Mouse (Mus musculus) frontal cortex, postnatal 14 days (tissue): Measurements from ENCODE around the gene Vmn1r188.
"Not testable (repeated sequence)": the region's sequence is repeated elsewhere in the genome, so short reads cannot be mapped to it uniquely, and the experiment has no call there.

Experiments used
- DNase-seq, 2 experiments: peaks; one replicate each; pipeline ENCODE4 v3.0.0; 2022; ENCODE audit warnings: low spot score in 2 of 2

Vmn1r188 gene

GRCm38 (mm10) chr13:22084140-22084539 is at the start of gene Vmn1r188:
Gene Vmn1r188 (plus strand): TSS chr13:22084440.
- DNase-seq: not testable (repeated sequence)

GRCm38 (mm10) chr13:22034443-22035266 is 49.6 kb upstream of the Vmn1r188 start:
- no peak for DNase-seq

- peak; percentile 77 to 80 for DNase-seq
These were observed 48.7 kb upstream of the Vmn1r188 start, which contains the start of the genes Hist1h2ah and Hist1h2bk for GRCm38 (mm10) chr13:22035267-22036148. Gene Hist1h2ah (minus strand): TSS chr13:22035568. Gene Hist1h2bk (plus strand): TSS chr13:22035870.

- no peak for DNase-seq
These were observed 47.9 kb upstream of the Vmn1r188 start for GRCm38 (mm10) chr13:22036149-22036956.

GRCm38 (mm10) chr13:22036986-22037385 is 47.3 kb upstream of the Vmn1r188 start:
- DNase-seq: no peak

GRCm38 (mm10) chr13:22037415-22037814 is 46.8 kb upstream of the Vmn1r188 start:
- DNase-seq: no peak

- DNase-seq: no peak
These were observed 44.9 kb upstream of the Vmn1r188 start for GRCm38 (mm10) chr13:22039364-22039763.

GRCm38 (mm10) chr13:22039951-22040463 is 44.2 kb upstream of the Vmn1r188 start:
- no peak for DNase-seq

- DNase-seq: no peak
These were observed 43.6 kb upstream of the Vmn1r188 start for GRCm38 (mm10) chr13:22040464-22041141.

GRCm38 (mm10) chr13:22041142-22041536 is 43.1 kb upstream of the Vmn1r188 start, which contains the start of gene Hist1h4i:
Gene Hist1h4i (minus strand): TSS chr13:22041362.
- DNase-seq: peak; percentile 95 to 98

- DNase-seq: no peak
These were observed 42.3 kb upstream of the Vmn1r188 start for GRCm38 (mm10) chr13:22041651-22042567.

- DNase-seq: peak; percentile 86 to 87
These were observed 41.4 kb upstream of the Vmn1r188 start, which contains the start of the genes Hist1h2ag and Hist1h2bj for GRCm38 (mm10) chr13:22042568-22043502. Gene Hist1h2ag (minus strand): TSS chr13:22042944. Gene Hist1h2bj (plus strand): TSS chr13:22043214.

GRCm38 (mm10) chr13:22043503-22044431 is 40.5 kb upstream of the Vmn1r188 start:
- DNase-seq: no peak

- DNase-seq: no peak
These were observed 39.6 kb upstream of the Vmn1r188 start for GRCm38 (mm10) chr13:22044432-22045155.

- no peak for DNase-seq
These were observed 38.9 kb upstream of the Vmn1r188 start for GRCm38 (mm10) chr13:22045311-22045710.

GRCm38 (mm10) chr13:22049041-22049440 is 35.2 kb upstream of the Vmn1r188 start:
- DNase-seq: no peak
